Mouse (Mus musculus): Measurements from ENCODE around the gene Wdr62.
"Not testable (repeated sequence)": the region's sequence is repeated elsewhere in the genome, so short reads cannot be mapped to it uniquely, and the experiment has no call there.

Wdr62 gene

GRCm38 (mm10) chr7:30206364-30206763, 73.9 kb downstream of the Wdr62 start:
- DNase-seq (ENCODE audit: extremely low read depth, low read depth) = not testable (repeated sequence)

GRCm38 (mm10) chr7:30205383-30205782, 74.8 kb downstream of the Wdr62 start:
- DNase-seq (ENCODE audit: extremely low read depth, low read depth) = peak; percentile 64

GRCm38 (mm10) chr7:30204380-30204779, 75.8 kb downstream of the Wdr62 start:
- DNase-seq (ENCODE audit: extremely low read depth, low read depth) = no peak

GRCm38 (mm10) chr7:30202895-30203690, 77.1 kb downstream of the Wdr62 start:
- no peak for DNase-seq (ENCODE audit: extremely low read depth, low read depth)

- not testable (repeated sequence) for DNase-seq (ENCODE audit: extremely low read depth, low read depth)
These were observed 79.6 kb downstream of the Wdr62 start for GRCm38 (mm10) chr7:30200661-30201060.

- no peak for DNase-seq (ENCODE audit: extremely low read depth, low read depth)
These were observed 80.0 kb downstream of the Wdr62 start for GRCm38 (mm10) chr7:30200200-30200599.

GRCm38 (mm10) chr7:30199498-30200139, 80.6 kb downstream of the Wdr62 start:
- DNase-seq (ENCODE audit: extremely low read depth, low read depth) = no peak

- DNase-seq (ENCODE audit: extremely low read depth, low read depth) = peak; percentile 71
These were observed 81.7 kb downstream of the Wdr62 start, which contains the start of gene Capns1 for GRCm38 (mm10) chr7:30198481-30198971. Capns1 (minus strand) TSS chr7:30198811.

GRCm38 (mm10) chr7:30197592-30198129, 82.6 kb downstream of the Wdr62 start:
- DNase-seq (ENCODE audit: extremely low read depth, low read depth) = no peak

- DNase-seq (ENCODE audit: extremely low read depth, low read depth) = no peak
These were observed 84.0 kb downstream of the Wdr62 start for GRCm38 (mm10) chr7:30196171-30196570.

GRCm38 (mm10) chr7:30195461-30195860, 84.8 kb downstream of the Wdr62 start:
- no peak for DNase-seq (ENCODE audit: extremely low read depth, low read depth)

- DNase-seq (ENCODE audit: extremely low read depth, low read depth) = peak; percentile 80
These were observed 85.3 kb downstream of the Wdr62 start for GRCm38 (mm10) chr7:30194884-30195283.

GRCm38 (mm10) chr7:30194101-30194831, 86.0 kb downstream of the Wdr62 start:
- DNase-seq (ENCODE audit: extremely low read depth, low read depth) = no peak

- peak; percentile 56 for DNase-seq (ENCODE audit: extremely low read depth, low read depth)
These were observed 86.6 kb downstream of the Wdr62 start for GRCm38 (mm10) chr7:30193581-30194100.

GRCm38 (mm10) chr7:30193013-30193412, 87.2 kb downstream of the Wdr62 start:
- no peak for DNase-seq (ENCODE audit: extremely low read depth, low read depth)

- DNase-seq (ENCODE audit: extremely low read depth, low read depth) = no peak
These were observed 88.1 kb downstream of the Wdr62 start for GRCm38 (mm10) chr7:30192088-30192487.

Measured in MEL-GATA-1-ER (cell line).